ENCODE assay signal across 10 mouse cellular contexts in genomic region chr14:51026391-51027133, GRCm38 (mm10). TPM values are rescaled to one million over a fixed set of nuclear protein-coding genes. Genes with fewer than 3 reads are reported as not detected.
DNase-seq lines count a peak whose midpoint lies in the region; ATAC-seq and TF ChIP-seq lines count a peak whose summit lies in the region.
"Had no signal": no experiment of that assay in that cellular context is flagged by ENCODE, and none has a peak within 500 bp of the region (broad histone marks: within the 10 kb centered on the region; RNA-seq: fewer than 3 reads in every experiment).

No protein-coding gene starts in this region.

- DNase-seq in ovary, adult 18-20 months (ENCODE audit: low spot score) = peak; percentile 15
- no peak for DNase-seq in ovary, postnatal 10 days (ENCODE audit: low spot score)
- peak; percentile 73 to 76 for DNase-seq in cerebellum, adult 18-20 months
- peak; percentile 75 to 79 for DNase-seq in left cerebral cortex, postnatal 14 days (ENCODE audit: low spot score in 2 of 2)
- peak; percentile 50 to 75 for DNase-seq in spleen, postnatal 10 days (ENCODE audit: low spot score in 2 of 2)

- H3K36me3 ChIP-seq in intestine, postnatal 0 days (ENCODE audit: control insufficient read depth, insufficient read depth) = no peaks in the 10 kb centered on the region
- no peaks in the 10 kb centered on the region for H3K36me3 ChIP-seq in midbrain, embryonic 12.5 days

- no peak overlapping the region for H3K4me2 ChIP-seq in intestine, postnatal 0 days (replicated peaks; ENCODE audit: low read depth)
- H3K4me2 ChIP-seq in midbrain, embryonic 12.5 days (replicated peaks) = no peak overlapping the region

- 35% methylated on average over 5 of the region's 5 CpGs for WGBS in intestine, postnatal 0 days
- 40% methylated on average over 5 of the region's 5 CpGs for WGBS in midbrain, embryonic 12.5 days

- intact Hi-C loops in left cerebral cortex, postnatal 14 days (cut with DNase I) = loop anchor here (1.0 to 10.0 kb wide), 3 partner anchors 37 to 222 kb away; partner anchors contain the start of genes Ccnb1ip1 and Parp2

- H3K27ac ChIP-seq in intestine, postnatal 0 days (ENCODE audit: low read depth, low read length) = no peak overlapping the region
- no peak overlapping the region for H3K27ac ChIP-seq in midbrain, embryonic 12.5 days (replicated peaks)

- ATAC-seq in frontal cortex, adult (ENCODE audit: low TSS enrichment) = peak; percentile 91
- no peak for ATAC-seq in intestine, postnatal 0 days
- ATAC-seq in midbrain, embryonic 12.5 days (ENCODE audit: low FRiP score, low read depth) = peak; percentile 60; the same call in 1 of the 2 replicates

- H3K4me3 ChIP-seq in intestine, postnatal 0 days (ENCODE audit: low read depth, low read length) = no peak overlapping the region
- no peak overlapping the region for H3K4me3 ChIP-seq in midbrain, embryonic 12.5 days
- H3K4me3 ChIP-seq: myocyte had no signal

- no peaks in the 10 kb centered on the region for H3K4me1 ChIP-seq in intestine, postnatal 0 days (replicated peaks; ENCODE audit: control insufficient read depth, insufficient read depth, low read length)
- H3K4me1 ChIP-seq in midbrain, embryonic 12.5 days = no peaks in the 10 kb centered on the region

- H3K27me3 ChIP-seq in intestine, postnatal 0 days (replicated peaks; ENCODE audit: control insufficient read depth, insufficient read depth, low read length) = no peaks in the 10 kb centered on the region
- no peaks in the 10 kb centered on the region for H3K27me3 ChIP-seq in midbrain, embryonic 12.5 days

- no peaks in the 10 kb centered on the region for H3K9me3 ChIP-seq in intestine, postnatal 0 days (ENCODE audit: control insufficient read depth)
- no peaks in the 10 kb centered on the region for H3K9me3 ChIP-seq in midbrain, embryonic 12.5 days

- TF ChIP-seq CTCF in intestine, postnatal 0 days (IDR thresholded peaks at IDR 0.05; ENCODE audit: low read depth) = peak; percentile 93

- H3K9ac ChIP-seq in intestine, postnatal 0 days (ENCODE audit: low read depth, low read length) = no peak overlapping the region
- no peak overlapping the region for H3K9ac ChIP-seq in midbrain, embryonic 12.5 days (replicated peaks)

RNA-seq across cellular contexts. Expression of gene Rnase9, which starts 15.1 kb away (rescaled TPM):
- polyA plus RNA-seq in intestine, postnatal 0 days (2015; fragmentation: Nextera tagmentation; extraction: Ambion mirVana) = not detected in 2 replicates
- total RNA-seq in left cerebral cortex, postnatal 14 days (2021) = not detected
- not detected in 2 replicates for polyA plus RNA-seq in midbrain, embryonic 12.5 days (2016; fragmentation: Nextera tagmentation; extraction: Ambion mirVana)
- total RNA-seq: adrenal gland, postnatal 4 days had no signal
- polyA plus RNA-seq: myocyte had no signal

RNA-seq across cellular contexts. Expression of gene Rnase10, which starts 19.0 kb away (rescaled TPM):
- 0.16 and 0.29 TPM in 2 replicates for polyA plus RNA-seq in intestine, postnatal 0 days (2015; fragmentation: Nextera tagmentation; extraction: Ambion mirVana)
- under 1 TPM in 1 of 2 experiments, not detected in 1; 0.30 TPM for total RNA-seq in left cerebral cortex, postnatal 14 days (2021)
- not detected in 2 replicates for polyA plus RNA-seq in midbrain, embryonic 12.5 days (2016; fragmentation: Nextera tagmentation; extraction: Ambion mirVana)

RNA-seq across cellular contexts. Expression of gene Rnase11, which starts 23.4 kb away (rescaled TPM):
- polyA plus RNA-seq in intestine, postnatal 0 days (2015; fragmentation: Nextera tagmentation; extraction: Ambion mirVana) = not detected in 2 replicates
- total RNA-seq in left cerebral cortex, postnatal 14 days (2021) = not detected
- polyA plus RNA-seq in midbrain, embryonic 12.5 days (2016; fragmentation: Nextera tagmentation; extraction: Ambion mirVana) = not detected in 2 replicates
- total RNA-seq: adrenal gland, postnatal 4 days had no signal
- polyA plus RNA-seq: myocyte had no signal

RNA-seq across cellular contexts. Expression of gene Rnase12, which starts 30.9 kb away (rescaled TPM):
- 0.51 and 0.90 TPM in 2 replicates for polyA plus RNA-seq in intestine, postnatal 0 days (2015; fragmentation: Nextera tagmentation; extraction: Ambion mirVana)
- total RNA-seq in left cerebral cortex, postnatal 14 days (2021) = not detected
- polyA plus RNA-seq in midbrain, embryonic 12.5 days (2016; fragmentation: Nextera tagmentation; extraction: Ambion mirVana) = not detected in 2 replicates
- polyA plus RNA-seq: myocyte had no signal

RNA-seq across cellular contexts. Expression of gene Olfr750, which starts 47.7 kb away (rescaled TPM):
- not detected in 2 replicates for polyA plus RNA-seq in intestine, postnatal 0 days (2015; fragmentation: Nextera tagmentation; extraction: Ambion mirVana)
- total RNA-seq in left cerebral cortex, postnatal 14 days (2021) = not detected
- 0.03 TPM in 1 of 2 replicates, not detected in the other for polyA plus RNA-seq in midbrain, embryonic 12.5 days (2016; fragmentation: Nextera tagmentation; extraction: Ambion mirVana)
- total RNA-seq: adrenal gland, postnatal 4 days had no signal
- polyA plus RNA-seq: myocyte had no signal
